Mouse (Mus musculus) spleen, adult 12 weeks (tissue): ENCODE results near the gene Arf3.

Experiments
- DNase-seq: peaks from one replicate; pipeline ENCODE4 v3.0.0; 2022; ENCODE audit warnings: low spot score

Gene Arf3

DNA sequence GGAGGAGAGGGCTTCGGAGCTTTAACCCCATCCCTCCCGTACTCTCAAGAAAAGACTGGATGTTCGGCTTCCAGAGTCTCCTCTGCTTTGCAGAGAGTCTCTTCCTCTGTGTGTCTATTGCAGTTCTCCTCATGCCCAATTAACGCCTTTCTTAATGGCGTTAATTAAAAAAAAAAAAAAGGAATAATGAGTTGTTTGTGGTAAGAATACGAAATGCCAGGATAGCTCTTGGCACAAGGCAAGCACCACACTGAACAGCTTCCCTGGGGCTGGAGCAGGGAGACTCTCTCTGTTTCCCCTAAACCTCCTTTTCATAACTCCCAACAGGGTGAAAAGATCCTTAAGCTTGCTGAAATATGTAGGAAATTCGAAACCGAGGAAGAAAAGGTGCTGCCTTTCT, 40.8 kb downstream of the Arf3 start:
- DNase-seq, result no peak

DNA sequence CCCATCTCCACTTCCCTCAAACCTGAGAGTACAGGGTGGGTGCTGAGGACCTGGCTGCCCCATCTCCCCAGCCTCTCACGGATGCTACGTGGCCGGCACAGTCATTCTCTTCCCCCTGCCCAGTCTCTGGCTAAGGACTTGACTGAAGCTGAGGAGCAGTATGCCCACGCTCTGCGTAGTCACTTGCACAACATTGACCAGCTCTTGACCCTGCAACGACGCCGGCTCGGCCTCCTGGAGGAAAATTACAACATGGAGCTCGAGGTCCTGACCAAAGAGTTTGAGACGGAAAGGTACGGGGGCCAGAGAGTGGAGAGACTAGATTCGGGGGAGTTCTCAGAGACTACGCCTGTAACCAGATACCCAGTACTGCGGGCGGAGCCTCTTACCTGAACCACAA, 45.7 kb downstream of the Arf3 start:
- DNase-seq, result no peak

DNA sequence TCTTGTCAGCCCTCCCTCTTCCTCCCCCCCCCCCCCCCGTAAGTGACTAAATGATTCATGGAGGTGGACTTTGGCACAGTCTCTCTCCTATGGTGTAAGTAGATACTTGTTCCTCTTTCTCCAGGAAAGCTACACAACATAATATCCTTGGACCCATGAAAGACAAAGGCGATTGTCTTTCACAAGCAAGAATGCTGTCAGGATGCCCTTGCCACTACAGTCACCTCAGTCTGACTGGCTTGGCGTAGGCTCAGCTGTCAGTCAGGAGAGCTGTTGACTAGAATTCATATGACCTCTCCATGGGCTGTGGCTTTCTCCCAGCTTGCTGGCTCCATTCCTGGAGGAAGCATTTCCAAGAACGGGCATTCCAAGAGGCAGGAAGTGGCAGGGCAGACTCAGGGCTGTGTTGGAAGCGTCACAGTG, 48.8 kb downstream of the Arf3 start:
- no peak for DNase-seq

DNA sequence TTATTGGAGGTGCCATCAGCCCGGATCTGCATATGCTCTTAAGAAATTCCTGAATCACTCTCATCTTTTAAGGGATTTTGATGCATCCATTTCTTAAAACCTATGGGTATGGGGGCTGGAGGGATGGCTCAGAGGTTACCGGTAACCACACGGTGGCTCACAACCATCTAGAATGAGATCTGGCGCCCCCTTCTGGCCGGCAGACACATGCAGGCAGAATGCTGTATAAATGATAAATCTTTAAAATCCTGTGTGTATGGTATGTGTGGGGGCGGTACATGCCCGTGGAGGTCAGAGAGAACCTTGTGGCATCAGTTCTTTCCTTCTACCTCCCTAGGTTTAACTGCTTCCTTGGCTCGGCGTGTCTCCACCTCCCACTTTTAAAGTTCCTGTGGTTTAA, 52.6 kb downstream of the Arf3 start:
- peak; percentile 47 for DNase-seq

DNA sequence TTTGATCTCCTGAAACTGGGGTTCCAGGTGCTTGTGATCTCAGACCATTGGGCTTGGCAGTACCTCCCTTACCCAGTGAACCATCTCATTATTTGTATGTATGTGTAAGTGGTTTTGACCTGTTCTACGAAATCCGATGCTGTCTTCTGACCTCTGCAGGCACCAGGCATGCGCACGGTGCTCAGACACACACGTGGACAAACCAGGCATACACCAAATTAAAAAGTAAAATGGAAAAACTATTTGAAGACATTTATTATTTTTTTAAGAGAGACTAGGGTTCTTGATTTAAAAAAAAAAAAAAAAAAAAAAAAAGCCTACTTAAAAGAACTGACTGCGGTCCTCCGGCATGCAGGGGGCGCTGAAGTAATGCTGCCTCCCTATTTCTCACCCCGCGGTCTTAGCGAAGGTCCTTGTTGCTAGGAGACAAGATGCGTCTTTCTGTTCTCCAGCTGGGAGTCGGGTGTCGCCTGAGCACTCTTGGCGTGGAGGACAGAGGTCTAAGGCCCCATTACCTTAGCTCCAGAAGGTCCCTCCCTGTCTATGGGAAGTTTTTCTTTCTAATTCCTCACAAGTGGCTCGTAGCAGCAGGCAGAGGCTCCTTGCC, 55.1 kb downstream of the Arf3 start, which contains the start of gene Ccdc65:
TSS of gene Ccdc65 (plus strand) at position 442 of the 607 bp plus-strand sequence.
- peak; percentile 45 for DNase-seq

DNA sequence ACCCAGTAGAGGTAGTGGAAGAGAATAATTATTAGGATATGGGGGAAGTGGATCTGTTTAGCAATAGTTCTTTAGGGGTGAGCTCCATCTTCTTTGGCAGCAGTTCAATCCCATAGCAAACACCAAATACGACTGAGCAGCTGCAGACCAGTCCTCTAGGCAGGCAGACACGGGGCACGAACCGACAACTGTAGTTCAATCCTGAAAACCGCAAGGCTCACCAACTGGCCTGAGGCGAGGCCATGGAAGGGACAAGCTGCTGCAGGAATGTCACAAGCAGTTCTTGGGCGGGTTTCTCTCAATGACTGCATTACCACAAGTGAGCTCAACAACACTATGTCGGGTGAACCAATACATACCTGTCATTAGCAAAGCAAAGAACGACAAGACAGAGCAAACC, 58.7 kb downstream of the Arf3 start:
- no peak for DNase-seq

DNA sequence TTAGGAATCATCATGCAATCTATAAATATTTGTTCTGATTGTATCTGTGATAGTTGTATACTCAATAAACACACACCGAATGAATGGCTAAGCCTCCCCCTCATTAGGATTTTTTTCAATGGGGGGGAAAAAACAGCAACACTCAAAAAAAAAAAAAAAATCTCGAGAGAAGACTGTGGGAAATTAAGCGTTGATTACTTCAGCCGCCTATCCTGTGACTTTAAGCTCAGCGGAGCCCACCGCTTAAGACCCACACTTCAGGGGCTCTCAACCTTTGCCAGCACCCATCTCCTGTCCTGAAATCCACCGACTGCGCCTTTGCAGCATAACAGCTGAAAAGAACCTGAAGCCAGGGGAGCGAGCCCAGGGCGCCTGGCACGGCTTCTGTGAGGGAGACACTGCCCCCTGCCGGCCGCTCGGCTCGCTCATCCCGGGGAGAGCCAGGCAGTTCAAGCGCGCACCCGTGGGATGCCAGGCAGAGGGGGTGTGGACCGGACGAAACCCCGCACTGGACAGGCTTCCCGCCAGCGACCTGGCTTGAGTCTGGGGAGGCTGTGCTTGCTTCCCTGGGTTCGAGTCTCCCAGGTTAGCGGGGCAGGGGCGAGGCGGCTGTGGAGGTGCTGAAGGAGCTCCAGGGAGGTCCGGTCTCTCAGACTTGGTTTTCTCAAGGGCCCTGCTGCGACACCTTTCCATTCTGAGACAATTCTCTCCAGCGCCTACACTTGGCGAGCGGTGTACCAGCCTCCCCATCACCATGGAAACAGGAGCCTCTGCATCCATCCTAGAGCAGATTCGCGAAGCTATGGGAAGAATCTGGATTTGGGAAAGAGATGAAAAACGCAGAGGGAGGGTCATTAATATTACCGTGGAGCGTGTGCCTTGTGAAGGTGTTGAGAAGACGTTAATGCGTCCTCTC, 63.6 kb downstream of the Arf3 start:
- DNase-seq, result peak; percentile 67

DNA sequence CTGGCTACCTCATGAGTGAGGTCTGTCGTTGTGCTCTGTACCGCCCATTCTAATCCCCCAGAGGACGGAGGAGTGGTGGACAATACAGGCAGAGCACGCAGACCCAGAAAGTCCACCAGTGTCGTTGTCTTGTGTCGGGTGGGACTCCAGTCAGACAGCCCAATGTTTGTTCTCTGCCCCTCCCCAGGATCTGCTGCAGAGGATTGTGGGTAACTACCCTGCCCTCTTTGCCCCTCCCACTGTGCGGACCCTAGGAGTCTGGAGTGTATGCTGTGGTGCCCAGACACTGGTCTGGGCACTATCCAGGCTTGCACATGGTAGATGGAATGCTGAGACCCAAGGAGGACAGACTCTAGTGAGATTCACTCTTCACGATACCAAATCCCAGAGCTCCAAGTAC, 66.8 kb downstream of the Arf3 start:
- DNase-seq, result no peak

DNA sequence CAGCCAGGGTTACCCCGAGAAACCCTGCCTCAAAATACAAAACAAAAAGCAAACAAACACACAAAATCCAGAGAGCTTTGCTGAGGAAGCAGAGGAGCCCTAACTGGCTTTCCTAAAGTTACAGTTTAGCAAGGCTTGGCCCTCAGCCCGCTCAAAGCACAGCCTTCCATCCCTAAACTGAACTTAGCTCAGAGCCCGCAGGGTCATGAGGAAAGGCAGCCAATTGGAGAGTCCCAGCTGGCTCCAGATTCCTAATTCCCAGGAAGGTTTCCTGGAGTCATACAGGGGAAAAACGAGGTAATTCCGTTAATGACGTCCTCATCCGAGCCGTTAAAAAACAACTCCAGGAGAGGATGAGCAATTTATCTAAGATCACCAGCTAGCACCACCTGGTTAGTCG, 67.3 kb downstream of the Arf3 start:
- no peak for DNase-seq

DNA sequence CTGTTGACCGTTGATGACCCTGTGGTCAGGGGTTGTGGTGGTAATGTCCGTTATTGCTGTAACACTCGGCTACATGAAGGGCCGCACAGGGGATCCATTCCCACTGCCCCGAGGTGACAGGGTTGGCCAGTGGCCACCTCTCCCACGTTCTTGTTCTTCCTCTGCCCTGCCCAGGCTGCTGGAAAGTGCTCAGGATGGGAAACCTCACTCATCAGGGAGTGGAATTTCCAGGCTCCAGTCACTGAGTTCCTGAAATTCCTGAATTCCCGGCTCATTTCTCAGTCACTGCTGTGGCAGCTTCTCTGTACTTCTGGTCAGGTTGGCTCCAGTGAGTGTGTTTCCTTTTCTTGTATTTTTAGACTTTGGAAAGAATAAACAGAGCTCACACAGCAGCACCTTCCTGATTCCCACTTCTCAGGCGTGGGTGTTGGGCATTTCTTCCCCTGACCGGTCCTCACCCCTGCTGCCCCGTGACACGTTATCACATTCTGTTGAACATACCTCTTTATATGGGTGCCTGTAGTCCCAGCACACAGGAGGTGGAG, 70.8 kb downstream of the Arf3 start:
- no peak for DNase-seq

DNA sequence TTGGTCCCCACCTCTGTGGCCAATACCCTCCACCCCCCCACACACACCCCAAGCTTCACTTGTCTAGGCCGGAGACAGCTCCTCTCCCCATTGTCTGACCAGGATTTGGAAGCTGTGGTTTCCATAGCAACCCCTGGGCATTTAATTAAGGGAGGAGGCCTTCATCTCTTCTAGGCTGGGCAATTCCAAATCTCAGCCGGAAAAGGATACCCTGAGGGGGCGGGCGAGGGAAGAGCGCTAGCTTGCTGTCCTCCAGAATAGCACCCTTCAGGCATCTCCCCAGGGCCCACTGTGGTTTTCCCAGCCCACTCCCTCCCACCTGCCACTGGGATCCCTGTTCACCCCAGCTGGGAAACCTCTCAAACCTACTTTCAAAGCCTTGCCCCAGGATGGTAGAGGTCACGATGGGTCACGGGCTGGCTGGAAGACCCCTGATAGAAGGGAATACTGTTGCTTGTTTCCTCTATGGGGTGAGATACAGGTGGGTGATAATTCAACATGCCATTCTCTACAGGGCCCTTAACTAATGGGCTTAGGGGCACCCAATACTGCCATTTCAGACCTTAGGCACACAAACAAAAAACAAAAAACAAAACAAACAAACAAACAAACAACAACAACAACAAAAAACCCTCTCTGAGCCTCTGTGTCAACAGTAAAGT, 71.4 kb downstream of the Arf3 start:
- no peak for DNase-seq

DNA sequence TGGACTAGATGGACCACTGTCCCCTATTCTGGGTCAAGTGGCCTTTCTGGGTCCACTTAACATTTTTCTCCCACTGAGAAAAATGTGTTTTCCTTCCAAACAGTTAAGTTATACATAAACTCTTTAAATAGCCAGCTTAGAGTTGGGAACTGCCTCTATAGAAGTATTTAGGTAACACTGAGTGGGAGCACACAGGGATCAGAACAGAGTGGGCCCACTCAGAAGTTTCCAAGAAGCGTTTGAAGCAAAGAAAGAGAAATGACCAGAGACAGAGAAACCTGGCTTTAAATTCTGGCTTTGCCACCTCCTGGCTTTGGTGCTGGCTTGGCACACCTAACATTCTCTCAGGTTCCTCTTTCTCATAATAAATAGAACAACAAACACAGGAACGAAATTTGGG, 73.3 kb downstream of the Arf3 start:
- DNase-seq, result no peak
